Mouse (Mus musculus) spleen, postnatal 10 days (tissue): ENCODE measurements at regions not wholly inside any gene's neighbourhood (a gene's known extent, or its start where the extent isn't known, plus 50 kb on each side); places are given as distances from the start of the nearest gene placed in this dataset.

Experiments used
- DNase-seq, 2 experiments: peaks; one replicate each; pipeline ENCODE4 v3.0.0; 2021 to 2022; ENCODE audit warnings: low spot score in 2 of 2

DNA sequence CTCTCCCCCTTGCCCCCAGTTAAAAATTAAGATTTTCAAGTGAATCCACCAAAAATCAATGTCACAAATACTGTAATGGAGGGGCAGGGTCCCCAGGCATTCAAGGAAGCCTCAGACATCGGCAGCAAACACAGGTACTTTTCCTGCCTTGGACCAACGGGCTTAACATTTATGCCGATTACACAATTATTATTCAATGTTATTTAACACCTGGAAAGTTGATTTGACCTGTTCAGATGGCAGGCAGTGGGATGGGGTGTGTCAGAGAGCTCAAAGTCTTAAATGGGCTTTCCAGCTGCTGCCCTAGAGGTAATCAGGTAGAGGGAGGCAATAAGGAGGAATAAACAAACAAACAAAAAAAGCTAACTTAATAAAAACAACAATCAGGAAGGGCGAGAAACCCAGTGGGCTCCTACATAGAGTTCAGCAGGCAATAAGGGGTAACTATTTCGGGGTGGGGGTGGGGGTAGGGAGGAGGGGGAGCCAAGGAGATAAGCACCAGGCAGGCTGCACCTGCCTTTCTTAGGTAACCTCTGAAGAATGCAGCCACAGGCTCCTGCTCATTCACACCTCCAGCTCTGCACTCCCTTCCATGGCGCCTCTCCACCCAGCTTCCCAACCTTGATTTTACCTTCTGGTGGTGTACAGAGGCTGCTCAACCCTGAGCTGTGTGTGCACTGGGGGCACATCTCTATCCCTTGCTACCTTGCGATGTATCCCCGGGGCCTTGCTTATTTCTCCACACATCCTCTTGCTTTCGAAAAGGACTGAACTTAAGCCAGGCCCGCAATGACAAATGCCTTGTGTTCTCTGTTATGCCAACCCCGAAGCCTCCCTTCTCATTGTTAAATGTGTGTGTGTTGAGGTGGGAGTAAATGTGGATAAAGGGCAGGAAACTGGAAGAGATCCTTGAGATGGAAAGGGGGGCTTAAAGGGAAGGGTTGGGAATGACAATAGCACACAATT, 168.9 kb upstream of the Id2 start:
- no peak for DNase-seq

DNA sequence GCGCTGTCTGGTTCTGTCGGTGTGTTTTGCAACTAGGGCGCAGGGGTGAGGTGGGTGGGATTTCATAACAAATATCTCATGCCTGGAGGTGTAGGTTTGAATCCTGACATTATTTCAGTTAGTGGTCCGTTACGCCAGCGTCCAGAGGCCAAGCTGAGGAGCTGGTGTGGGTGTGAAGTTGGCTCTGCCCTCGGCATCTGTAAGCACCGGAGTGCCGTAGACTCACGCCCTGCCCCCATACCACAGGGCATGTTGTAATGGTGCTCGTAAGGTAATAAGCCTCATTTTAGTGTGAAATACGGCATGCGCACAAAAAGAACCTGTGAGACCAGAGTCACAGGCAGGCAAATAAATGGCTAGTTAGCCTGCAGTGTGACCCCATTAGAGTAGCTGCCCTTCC, 168.1 kb upstream of the Id2 start:
- peak in 1 of 2 experiments; percentile 14 for DNase-seq

- DNase-seq = peak in 1 of 2 experiments; percentile 6
These were observed 167.5 kb upstream of the Id2 start for GRCm38 (mm10) chr12:25264408-25264807.

- DNase-seq = no peak
These were observed 165.5 kb upstream of the Id2 start for GRCm38 (mm10) chr12:25262461-25262860.

DNA sequence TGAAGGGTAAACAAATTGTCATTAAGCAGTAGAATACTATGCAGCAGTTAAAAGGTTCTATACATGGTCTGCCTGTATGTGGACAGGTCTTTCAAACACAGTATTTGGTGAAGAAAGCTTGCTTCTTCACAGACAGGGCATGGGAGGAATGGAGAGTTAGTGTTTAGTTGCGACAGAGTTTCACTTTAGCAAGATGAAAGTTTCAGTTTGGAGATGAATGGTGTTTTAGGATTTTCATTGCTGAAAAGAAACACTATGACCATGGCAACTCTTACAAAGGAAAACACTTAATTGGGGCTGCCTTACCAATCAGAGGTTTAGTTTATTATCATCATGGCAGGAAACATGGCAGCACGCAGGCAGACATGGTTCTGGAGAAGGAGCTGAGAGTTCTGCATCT, 162.2 kb upstream of the Id2 start:
- DNase-seq = no peak

GRCm38 (mm10) chr12:25256268-25256667, 159.3 kb upstream of the Id2 start:
- DNase-seq = no peak

DNA sequence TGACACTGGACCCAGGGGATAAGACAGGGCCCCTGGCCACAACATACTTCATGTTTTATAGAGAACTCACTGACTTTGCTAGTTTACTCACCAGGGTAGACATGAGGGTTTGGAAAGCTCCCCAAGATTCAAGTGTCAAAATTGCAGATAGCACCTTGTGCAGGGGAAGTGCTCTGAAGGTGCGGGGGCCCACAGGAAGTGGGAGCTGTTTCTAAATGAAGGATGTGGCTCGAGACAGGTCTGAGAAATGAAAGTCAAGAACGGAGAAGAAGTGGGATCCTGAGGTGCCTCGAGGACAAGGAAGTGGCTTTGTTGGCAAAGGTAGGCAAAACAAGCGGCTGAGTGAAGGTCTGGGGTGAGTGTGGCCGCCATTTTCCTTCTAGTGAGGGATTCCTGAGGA, 157.8 kb upstream of the Id2 start:
- DNase-seq = no peak

DNA sequence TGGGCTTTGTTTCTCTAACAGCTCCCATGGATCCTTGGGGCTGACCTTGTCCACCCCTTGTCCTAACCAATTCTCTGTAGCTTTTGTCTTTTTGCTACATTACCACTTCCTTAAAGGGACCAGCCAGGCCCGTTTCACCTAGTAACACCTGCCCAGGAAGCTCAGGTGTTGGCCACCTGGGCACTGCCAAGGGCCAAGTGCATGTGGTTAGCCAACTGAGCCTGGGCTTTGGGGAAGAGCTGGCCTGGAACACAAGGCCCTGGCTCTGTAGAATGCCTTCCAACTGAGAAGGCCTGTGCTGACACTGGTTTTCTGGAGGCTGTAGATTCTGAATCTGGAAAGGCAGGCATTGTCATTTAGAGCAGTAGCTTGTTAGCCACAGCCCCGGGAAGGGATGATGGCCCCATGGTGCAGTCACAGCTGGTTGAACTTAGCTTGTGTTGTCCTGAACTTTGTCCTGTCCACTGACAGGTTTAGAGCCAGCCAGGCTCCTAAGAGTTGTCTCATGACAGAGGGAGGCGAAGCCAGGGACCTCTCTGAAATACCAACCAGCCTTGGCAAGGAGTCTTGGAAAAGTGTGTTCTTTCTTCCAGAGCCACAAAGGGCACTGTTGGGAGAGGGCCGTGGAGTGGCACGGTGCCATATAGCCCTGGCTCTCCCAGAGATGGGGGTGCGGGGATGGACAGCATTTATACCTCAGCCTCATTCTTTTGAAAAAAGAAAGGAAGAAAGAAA, 156.0 kb upstream of the Id2 start:
- no peak for DNase-seq

DNA sequence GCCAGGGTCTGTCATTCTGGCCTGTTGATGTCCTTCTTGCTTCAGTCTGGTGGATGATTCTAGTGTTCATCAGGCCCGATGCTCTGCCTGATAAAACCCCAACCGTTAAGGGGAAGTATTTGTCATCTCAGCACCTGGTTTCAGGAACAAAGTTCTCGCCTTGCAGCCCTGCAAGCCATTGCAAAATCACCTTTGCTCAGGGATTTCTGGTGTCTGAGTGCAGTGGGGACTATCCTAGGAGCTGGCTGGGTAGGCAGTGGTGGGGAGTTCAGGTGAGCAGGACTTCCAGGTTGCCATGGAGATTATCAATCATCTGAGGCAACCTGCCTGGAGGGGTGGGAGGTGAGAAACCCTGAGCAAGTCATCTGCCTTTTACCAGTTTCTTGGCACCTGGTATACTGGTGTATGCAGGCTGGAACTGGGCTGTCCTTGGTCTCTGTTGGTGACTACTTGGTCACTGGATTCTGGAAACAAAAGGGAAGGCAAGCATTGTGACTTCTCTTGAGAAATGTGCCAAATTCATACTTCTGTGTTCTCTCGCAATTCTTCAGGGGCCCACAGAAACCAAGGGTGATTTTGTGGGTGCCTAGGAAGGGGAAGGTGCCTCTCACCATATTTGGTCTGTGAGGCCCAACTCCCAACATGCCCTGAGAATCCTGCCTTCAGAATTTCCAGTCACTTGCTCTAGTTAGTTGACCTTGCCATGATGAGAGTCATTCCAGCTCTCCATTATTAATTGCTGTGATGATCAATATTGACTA, 154.7 kb upstream of the Id2 start:
- DNase-seq = no peak

- DNase-seq = no peak
These were observed 153.9 kb upstream of the Id2 start for GRCm38 (mm10) chr12:25250881-25251280.

DNA sequence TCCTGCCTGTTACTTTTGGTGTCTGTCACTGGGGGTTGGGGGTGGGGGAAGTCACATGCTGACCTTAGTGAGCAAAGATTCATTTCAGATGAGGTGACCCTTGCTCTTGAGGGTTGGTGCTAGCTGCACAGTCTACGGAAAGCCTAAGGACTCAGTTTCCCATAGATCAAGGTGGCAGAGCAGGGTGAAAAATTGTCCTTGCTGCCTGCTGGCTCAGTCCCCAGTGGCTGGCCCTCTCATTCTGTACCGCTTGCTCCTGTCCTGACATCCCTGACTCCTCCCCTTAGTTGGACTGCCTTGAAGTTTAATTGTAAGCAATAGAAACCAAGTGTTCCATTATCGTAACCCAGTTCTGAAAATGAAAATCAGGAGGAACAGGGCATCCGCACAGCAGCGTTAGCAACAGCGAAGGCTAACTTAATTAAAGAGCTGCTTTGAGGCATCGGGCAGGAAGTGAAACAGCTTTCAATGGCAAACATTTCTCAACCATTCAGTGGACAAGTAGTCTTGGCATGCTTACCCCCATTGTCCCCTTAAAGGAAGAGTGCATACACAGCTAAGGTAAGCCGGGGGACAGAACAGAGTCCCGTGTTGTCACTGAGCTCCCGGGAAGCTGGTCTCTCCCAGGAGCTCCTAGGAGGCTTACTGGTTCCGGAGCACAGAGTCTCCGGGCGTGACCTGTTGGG, 151.9 kb upstream of the Id2 start:
- DNase-seq = no peak

GRCm38 (mm10) chr12:25246566-25246965, 149.6 kb upstream of the Id2 start:
- DNase-seq = no peak

DNA sequence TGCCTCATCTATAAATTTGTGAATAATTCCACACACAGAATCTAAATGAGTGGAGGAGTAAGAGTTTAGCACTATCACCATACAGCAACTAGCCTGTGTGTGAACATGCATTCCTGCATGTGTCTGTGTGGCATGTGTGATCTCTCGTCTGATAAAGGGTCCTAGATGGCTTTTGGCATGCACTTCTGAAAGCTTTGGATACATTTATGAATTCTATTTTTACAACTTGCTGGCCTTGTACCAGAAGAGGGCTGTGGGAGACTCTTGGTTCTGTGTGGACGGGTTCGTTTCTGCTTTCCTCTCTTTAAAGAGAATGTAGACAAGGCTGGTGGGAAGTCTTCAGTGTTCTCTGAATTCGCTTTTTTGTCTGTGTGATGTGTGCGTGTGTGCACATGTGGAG, 148.7 kb upstream of the Id2 start:
- no peak for DNase-seq

DNA sequence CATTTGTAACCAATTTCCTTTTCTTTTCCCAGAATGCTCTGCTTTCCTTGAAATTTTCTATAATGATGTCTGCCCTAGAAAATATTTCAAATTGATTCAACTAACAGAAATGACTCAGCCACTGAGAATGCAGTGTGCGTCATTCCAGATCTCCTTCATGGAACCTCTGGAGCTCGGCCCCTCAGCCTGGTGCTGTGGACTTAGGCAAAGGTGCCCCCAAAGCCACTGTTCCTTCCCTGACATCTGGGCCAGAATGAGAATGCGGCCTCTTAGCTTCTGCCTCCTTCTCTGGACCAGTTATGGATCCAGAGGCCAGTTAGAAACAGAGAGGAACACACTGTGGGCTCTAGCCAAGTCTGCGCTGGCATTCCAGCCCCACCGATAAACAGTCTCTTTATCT, 148.3 kb upstream of the Id2 start:
- DNase-seq = no peak

- DNase-seq = no peak
These were observed 147.7 kb upstream of the Id2 start for GRCm38 (mm10) chr12:25244666-25245065.

- DNase-seq = no peak
These were observed 147.0 kb upstream of the Id2 start for GRCm38 (mm10) chr12:25243901-25244300.

DNA sequence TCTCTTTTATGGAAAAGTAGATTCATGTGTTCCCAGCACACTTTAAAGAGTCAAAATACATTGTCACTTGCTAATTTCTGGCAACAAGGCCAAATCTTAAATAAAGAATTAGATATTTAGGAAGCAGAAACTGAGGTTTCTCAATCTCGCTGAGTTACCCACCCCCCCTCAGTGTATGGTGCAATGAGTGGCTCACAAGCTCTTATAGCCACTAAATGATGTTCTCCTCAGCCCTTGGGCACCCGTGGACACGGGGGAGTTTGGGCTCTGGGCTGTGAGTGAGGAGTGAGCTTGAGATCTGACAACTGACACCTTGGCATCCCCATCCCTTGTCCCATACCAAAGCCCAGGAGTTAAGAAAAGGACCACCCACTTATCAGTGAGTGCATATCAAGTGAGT, 145.4 kb upstream of the Id2 start:
- no peak for DNase-seq

GRCm38 (mm10) chr12:25241675-25242074, 144.7 kb upstream of the Id2 start:
- DNase-seq = no peak

GRCm38 (mm10) chr12:25240796-25241195, 143.9 kb upstream of the Id2 start:
- DNase-seq = no peak

DNA sequence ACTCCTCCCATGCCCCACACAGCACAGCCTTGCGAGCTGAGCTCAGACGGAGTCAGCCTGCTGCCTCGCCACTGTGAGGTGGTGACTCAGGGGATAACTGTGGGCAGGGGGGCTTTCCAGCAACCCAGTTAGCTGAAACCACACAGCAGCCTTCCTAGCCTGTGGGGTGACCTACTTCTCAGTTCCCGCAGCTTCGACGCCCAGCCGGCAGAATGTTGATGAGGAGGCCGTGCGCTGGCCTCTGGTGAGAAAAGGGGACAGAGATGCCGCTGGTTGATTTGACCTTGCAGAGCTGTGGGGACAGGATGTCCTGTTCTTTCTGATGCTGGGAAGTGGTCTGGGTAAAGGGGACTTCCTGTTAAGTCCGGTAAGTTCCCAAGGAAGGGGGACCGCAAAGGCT, 143.2 kb upstream of the Id2 start:
- no peak for DNase-seq

DNA sequence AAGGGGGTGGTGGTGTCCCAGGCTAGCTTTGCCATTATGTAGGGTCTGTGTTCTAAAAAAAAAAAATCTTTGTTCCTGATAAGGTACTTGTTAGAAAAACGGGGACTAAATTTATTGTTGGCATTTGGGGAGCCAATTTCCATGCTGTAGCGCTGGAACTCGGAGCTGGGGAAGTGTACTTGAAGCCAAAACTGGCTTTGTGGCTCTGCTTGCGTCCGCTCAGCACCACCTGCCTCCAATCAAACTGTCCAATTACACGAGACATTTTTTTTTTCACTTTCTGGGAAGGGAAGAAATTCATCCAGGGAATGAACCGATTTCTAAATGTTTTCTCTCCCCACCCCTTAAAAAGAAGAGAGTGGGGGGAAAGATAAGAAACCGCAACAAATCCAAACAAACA, 138.1 kb upstream of the Id2 start:
- no peak for DNase-seq

GRCm38 (mm10) chr12:25234636-25235035, 137.7 kb upstream of the Id2 start:
- DNase-seq = no peak
